Mouse (Mus musculus): ENCODE results near the gene Ttc29. TPM values are rescaled to one million over a fixed set of nuclear protein-coding genes. Genes with fewer than 3 reads are reported as not detected.

The Ttc29 gene
- polyA plus RNA-seq, 1 experiment from 2014 or later: 3.7 TPM

DNA sequence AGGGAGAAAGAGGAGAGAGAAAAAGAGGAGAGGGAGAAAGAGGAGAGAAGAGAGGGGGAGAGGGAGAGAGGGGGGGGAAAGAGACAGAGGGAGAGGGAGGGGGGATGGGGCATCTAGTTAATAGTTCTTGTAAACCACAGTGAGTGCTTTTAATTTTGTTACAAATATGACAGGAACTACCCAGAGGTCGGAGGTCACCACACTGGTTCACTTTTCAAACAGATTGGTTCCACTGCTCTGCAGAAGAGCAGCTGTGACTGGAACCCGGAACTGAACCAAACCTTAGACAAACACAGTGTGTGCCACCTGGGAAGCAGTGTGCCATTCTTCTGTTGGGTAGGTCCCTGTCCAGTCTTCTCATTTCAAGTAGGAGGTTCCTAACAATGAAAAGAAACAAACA lies 130.9 kb downstream of the Ttc29 start:
- H3K4me2 ChIP-seq (ENCODE audit: low read depth, low read length): no peak overlapping the region
- H3K36me3 ChIP-seq (ENCODE audit: control insufficient read depth, insufficient read depth, low read length): no peaks in the 10 kb centered on the region
- H3K27me3 ChIP-seq (ENCODE audit: control insufficient read depth, insufficient read depth, low read depth, low read length): no peaks in the 10 kb centered on the region
- H3K4me3 ChIP-seq (ENCODE audit: low read length): no peak overlapping the region
- no peak overlapping the region for H3K9ac ChIP-seq (ENCODE audit: low read length)
- ATAC-seq (ENCODE audit: low read depth): no peak
- no peak overlapping the region for H3K27ac ChIP-seq (ENCODE audit: low read length)
- H3K9me3 ChIP-seq (ENCODE audit: control insufficient read depth, low read length): no peaks in the 10 kb centered on the region
- 47% methylated on average over 2 of the region's 2 CpGs for WGBS
- no peaks in the 10 kb centered on the region for H3K4me1 ChIP-seq (replicated peaks; ENCODE audit: control insufficient read depth, insufficient read depth, low read length)

DNA sequence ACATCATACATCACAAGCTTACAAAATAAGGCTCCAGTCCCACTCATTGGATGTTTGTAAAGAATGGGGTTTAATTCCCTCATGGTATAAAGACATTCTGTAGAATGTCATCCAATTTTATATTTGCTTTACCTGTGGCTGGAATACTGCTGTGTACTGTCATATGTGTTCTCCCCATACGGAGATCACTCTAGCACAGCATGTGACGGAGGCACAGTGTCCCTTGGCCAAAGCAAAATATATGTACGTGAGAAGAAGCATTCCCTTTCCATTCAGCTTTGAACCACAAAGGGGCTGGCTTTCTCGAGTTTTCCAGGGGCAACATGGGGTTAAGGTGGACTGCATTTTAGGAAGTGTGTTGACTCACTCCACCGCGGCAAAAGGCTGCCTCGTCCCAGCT lies 132.6 kb downstream of the Ttc29 start:
- Histone ChIP-seq H3K4me3 (ENCODE audit: low read length) (no peak overlapping the region), H3K4me2 (ENCODE audit: low read depth, low read length) (no peak overlapping the region), H3K27me3 (ENCODE audit: control insufficient read depth, insufficient read depth, low read depth, low read length) (no peaks in the 10 kb centered on the region), H3K27ac (ENCODE audit: low read length) (no peak overlapping the region), H3K9ac (ENCODE audit: low read length) (no peak overlapping the region), H3K36me3 (ENCODE audit: control insufficient read depth, insufficient read depth, low read length) (no peaks in the 10 kb centered on the region), H3K9me3 (ENCODE audit: control insufficient read depth, low read length) (no peaks in the 10 kb centered on the region), H3K4me1 (replicated peaks; ENCODE audit: control insufficient read depth, insufficient read depth, low read length) (no peaks in the 10 kb centered on the region)
- WGBS: 38% methylated on average over 7 of the region's 7 CpGs
- ATAC-seq (ENCODE audit: low read depth): no peak

DNA sequence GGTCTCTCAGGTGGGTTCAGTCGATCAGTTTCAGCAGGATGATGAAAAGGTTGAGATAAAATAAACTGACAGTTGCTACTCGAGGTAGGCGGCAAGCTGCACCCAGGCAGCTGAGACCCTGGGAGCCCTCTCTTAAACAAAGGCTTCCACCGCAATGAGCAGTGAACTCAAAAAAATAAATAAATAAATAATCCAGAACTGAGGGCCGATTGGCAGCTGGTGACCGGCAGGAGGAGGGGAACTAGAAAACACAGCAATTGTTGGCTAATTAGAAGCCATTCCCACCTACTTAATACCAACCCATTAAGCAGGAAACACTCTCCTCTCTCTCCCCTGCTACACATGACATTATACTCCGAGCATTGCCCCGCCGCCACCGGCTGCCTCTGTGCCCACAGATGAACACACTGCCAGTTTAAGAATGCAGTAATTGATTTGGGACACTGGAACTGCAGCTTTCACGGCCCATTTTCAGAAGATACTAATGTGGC lies 133.1 kb downstream of the Ttc29 start:
- Histone ChIP-seq H3K4me3 (ENCODE audit: low read length) (no peak overlapping the region), H3K4me2 (ENCODE audit: low read depth, low read length) (no peak overlapping the region), H3K36me3 (ENCODE audit: control insufficient read depth, insufficient read depth, low read length) (no peaks in the 10 kb centered on the region), H3K27ac (ENCODE audit: low read length) (no peak overlapping the region), H3K4me1 (replicated peaks; ENCODE audit: control insufficient read depth, insufficient read depth, low read length) (no peaks in the 10 kb centered on the region), H3K9me3 (ENCODE audit: control insufficient read depth, low read length) (no peaks in the 10 kb centered on the region), H3K9ac (ENCODE audit: low read length) (no peak overlapping the region), H3K27me3 (ENCODE audit: control insufficient read depth, insufficient read depth, low read depth, low read length) (no peaks in the 10 kb centered on the region)
- no peak for ATAC-seq (ENCODE audit: low read depth)
- WGBS: 25% methylated on average over 11 of the region's 11 CpGs

DNA sequence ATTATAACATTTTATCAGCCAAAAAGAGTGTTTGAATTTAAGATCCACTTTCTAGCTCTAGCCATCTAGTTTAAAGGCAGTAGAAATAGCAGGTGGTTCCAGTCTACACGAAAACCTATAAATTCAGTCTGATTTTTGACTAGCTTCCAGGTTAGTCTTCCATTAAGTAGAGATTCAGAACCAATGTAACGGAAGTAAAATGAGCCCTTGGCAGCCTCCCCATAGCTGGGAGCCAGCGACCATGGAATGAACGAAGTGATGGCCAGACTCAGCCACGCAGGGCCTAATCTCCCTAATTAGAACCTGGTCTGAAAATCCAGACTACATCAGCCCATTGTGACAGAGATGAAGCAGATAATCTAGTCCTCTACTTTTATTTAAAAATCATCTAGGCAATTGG lies 140.8 kb downstream of the Ttc29 start:
- Histone ChIP-seq H3K9me3 (ENCODE audit: control insufficient read depth, low read length) (no peaks in the 10 kb centered on the region), H3K4me1 (replicated peaks; ENCODE audit: control insufficient read depth, insufficient read depth, low read length) (no peaks in the 10 kb centered on the region), H3K4me3 (ENCODE audit: low read length) (no peak overlapping the region), H3K27me3 (ENCODE audit: control insufficient read depth, insufficient read depth, low read depth, low read length) (no peaks in the 10 kb centered on the region), H3K4me2 (ENCODE audit: low read depth, low read length) (no peak overlapping the region), H3K9ac (ENCODE audit: low read length) (no peak overlapping the region), H3K27ac (ENCODE audit: low read length) (no peak overlapping the region), H3K36me3 (ENCODE audit: control insufficient read depth, insufficient read depth, low read length) (no peaks in the 10 kb centered on the region)
- 76% methylated on average over 5 of the region's 5 CpGs for whole genome bisulfite sequencing
- ATAC-seq (ENCODE audit: low read depth): no peak

GRCm38 (mm10) chr8:78354801-78355200 lies 141.7 kb downstream of the Ttc29 start:
- H3K27ac ChIP-seq (ENCODE audit: low read length): no peak overlapping the region
- no peak overlapping the region for H3K4me3 ChIP-seq (ENCODE audit: low read length)
- H3K9ac ChIP-seq (ENCODE audit: low read length): no peak overlapping the region
- WGBS: 82% methylated on average over 5 of the region's 5 CpGs
- H3K4me2 ChIP-seq (ENCODE audit: low read depth, low read length): no peak overlapping the region
- no peaks in the 10 kb centered on the region for H3K36me3 ChIP-seq (ENCODE audit: control insufficient read depth, insufficient read depth, low read length)
- no peaks in the 10 kb centered on the region for H3K27me3 ChIP-seq (ENCODE audit: control insufficient read depth, insufficient read depth, low read depth, low read length)
- ATAC-seq (ENCODE audit: low read depth): no peak
- no peaks in the 10 kb centered on the region for H3K4me1 ChIP-seq (replicated peaks; ENCODE audit: control insufficient read depth, insufficient read depth, low read length)
- no peaks in the 10 kb centered on the region for H3K9me3 ChIP-seq (ENCODE audit: control insufficient read depth, low read length)

GRCm38 (mm10) chr8:78390756-78391155 lies 177.7 kb downstream of the Ttc29 start:
- H3K27ac ChIP-seq (ENCODE audit: low read length): no peak overlapping the region
- no peak overlapping the region for H3K4me3 ChIP-seq (ENCODE audit: low read length)
- no peaks in the 10 kb centered on the region for H3K36me3 ChIP-seq (ENCODE audit: control insufficient read depth, insufficient read depth, low read length)
- 87% methylated on average over 7 of the region's 7 CpGs for WGBS
- no peaks in the 10 kb centered on the region for H3K4me1 ChIP-seq (replicated peaks; ENCODE audit: control insufficient read depth, insufficient read depth, low read length)
- no peak overlapping the region for H3K9ac ChIP-seq (ENCODE audit: low read length)
- no peak for ATAC-seq (ENCODE audit: low read depth)
- no peak overlapping the region for H3K4me2 ChIP-seq (ENCODE audit: low read depth, low read length)
- no peaks in the 10 kb centered on the region for H3K27me3 ChIP-seq (ENCODE audit: control insufficient read depth, insufficient read depth, low read depth, low read length)
- no peaks in the 10 kb centered on the region for H3K9me3 ChIP-seq (ENCODE audit: control insufficient read depth, low read length)

DNA sequence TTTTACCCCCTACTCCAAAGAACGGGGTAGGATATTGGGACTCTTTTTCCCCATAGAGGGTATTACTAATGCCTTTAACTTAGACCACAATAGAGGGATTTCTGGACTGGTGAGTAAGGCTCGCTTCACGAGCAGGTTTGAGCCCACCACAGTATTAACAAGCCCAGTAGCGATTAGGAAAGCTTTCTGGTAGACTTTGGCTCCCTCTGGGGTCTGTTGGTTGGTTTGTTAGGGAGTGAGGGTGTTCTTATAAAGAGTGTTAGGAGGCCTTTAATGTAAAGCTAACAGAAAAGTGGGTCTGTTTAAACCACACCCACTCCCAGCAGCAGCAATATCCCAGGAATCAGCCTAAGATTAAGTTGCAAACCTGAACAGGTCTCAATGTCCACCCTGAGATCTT lies 206.2 kb downstream of the Ttc29 start:
- H3K9me3 ChIP-seq (ENCODE audit: control insufficient read depth, low read length): no peaks in the 10 kb centered on the region
- WGBS: 17% methylated on average over 4 of the region's 4 CpGs
- peaks cover 4% of the 10 kb centered on the region; the same call in 1 of the 2 replicates for H3K4me1 ChIP-seq (replicated peaks; ENCODE audit: control insufficient read depth, insufficient read depth, low read length)
- no peak overlapping the region for H3K27ac ChIP-seq (ENCODE audit: low read length)
- H3K9ac ChIP-seq (ENCODE audit: low read length): no peak overlapping the region
- H3K27me3 ChIP-seq (ENCODE audit: control insufficient read depth, insufficient read depth, low read depth, low read length): peaks cover 18% of the 10 kb centered on the region; the same call in 1 of the 2 replicates
- no peak overlapping the region for H3K4me2 ChIP-seq (ENCODE audit: low read depth, low read length)
- no peak for ATAC-seq (ENCODE audit: low read depth)
- H3K4me3 ChIP-seq (ENCODE audit: low read length): no peak overlapping the region
- no peaks in the 10 kb centered on the region for H3K36me3 ChIP-seq (ENCODE audit: control insufficient read depth, insufficient read depth, low read length)

- Histone ChIP-seq H3K4me3 (ENCODE audit: low read length) (peak overlapping the region; percentile 28), H3K9ac (ENCODE audit: low read length) (no peak overlapping the region), H3K36me3 (ENCODE audit: control insufficient read depth, insufficient read depth, low read length) (no peaks in the 10 kb centered on the region), H3K27ac (ENCODE audit: low read length) (no peak overlapping the region), H3K4me1 (replicated peaks; ENCODE audit: control insufficient read depth, insufficient read depth, low read length) (peaks cover 4% of the 10 kb centered on the region; the same call in 1 of the 2 replicates), H3K4me2 (ENCODE audit: low read depth, low read length) (peak overlapping the region; percentile 51), H3K9me3 (ENCODE audit: control insufficient read depth, low read length) (no peaks in the 10 kb centered on the region), H3K27me3 (ENCODE audit: control insufficient read depth, insufficient read depth, low read depth, low read length) (peaks cover 23% of the 10 kb centered on the region)
- ATAC-seq (ENCODE audit: low read depth): peak; percentile 41; the same call in 1 of the 2 replicates
- 0% methylated on average over 16 of the region's 19 CpGs for WGBS
Measured at GRCm38 (mm10) chr8:78420101-78420503, 207.0 kb downstream of the Ttc29 start.

DNA sequence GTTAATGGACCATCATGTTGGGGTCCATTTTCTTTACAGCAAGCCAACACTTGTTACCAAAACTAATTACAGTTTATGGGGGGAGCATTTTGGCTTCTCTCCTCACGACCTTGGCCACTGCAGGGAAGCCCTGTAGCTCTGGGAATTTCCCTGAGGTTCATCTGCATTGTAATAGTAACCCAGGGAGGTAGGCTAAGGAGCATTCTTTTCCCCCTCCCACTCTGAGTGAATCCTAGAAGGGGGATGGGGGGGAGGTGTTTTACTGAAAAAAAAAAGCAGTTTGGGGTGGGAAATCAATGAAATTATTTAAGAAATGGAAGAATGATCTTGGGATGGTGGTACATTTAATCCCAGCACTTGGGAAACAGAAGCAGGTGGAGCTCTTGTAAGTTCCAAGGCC lies 210.8 kb downstream of the Ttc29 start:
- Histone ChIP-seq H3K9ac (ENCODE audit: low read length) (no peak overlapping the region), H3K4me3 (ENCODE audit: low read length) (no peak overlapping the region), H3K27ac (ENCODE audit: low read length) (no peak overlapping the region), H3K4me1 (replicated peaks; ENCODE audit: control insufficient read depth, insufficient read depth, low read length) (peaks cover 4% of the 10 kb centered on the region; the same call in 1 of the 2 replicates), H3K27me3 (ENCODE audit: control insufficient read depth, insufficient read depth, low read depth, low read length) (peaks cover 57% of the 10 kb centered on the region), H3K36me3 (ENCODE audit: control insufficient read depth, insufficient read depth, low read length) (no peaks in the 10 kb centered on the region), H3K4me2 (ENCODE audit: low read depth, low read length) (no peak overlapping the region), H3K9me3 (ENCODE audit: control insufficient read depth, low read length) (no peaks in the 10 kb centered on the region)
- 0% methylated on average over 1 of the region's 1 CpGs for WGBS
- ATAC-seq (ENCODE audit: low read depth): no peak

DNA sequence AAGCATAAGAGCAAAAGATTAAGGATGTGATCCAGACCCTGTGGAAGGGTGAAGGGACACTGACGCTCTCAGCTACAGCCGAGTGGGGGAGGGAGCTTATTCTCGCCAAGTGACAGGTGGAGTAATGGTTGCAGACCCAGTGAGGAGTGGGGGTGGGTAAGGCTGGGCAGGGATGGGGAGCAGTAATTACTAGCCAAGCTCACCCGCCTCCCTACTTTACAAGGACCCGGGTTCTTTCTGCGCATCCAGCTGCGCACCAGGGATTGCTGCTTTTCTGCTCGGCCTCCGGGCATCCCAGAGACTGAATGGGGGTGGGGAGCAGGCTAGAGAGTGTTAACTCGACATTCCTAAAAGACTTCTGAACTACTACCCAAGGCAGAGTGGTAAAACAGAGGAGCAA lies 213.4 kb downstream of the Ttc29 start:
- WGBS: 2% methylated on average over 10 of the region's 10 CpGs
- peaks cover 58% of the 10 kb centered on the region for H3K27me3 ChIP-seq (ENCODE audit: control insufficient read depth, insufficient read depth, low read depth, low read length)
- no peak for ATAC-seq (ENCODE audit: low read depth)
- no peaks in the 10 kb centered on the region for H3K9me3 ChIP-seq (ENCODE audit: control insufficient read depth, low read length)
- no peak overlapping the region for H3K27ac ChIP-seq (ENCODE audit: low read length)
- no peaks in the 10 kb centered on the region for H3K36me3 ChIP-seq (ENCODE audit: control insufficient read depth, insufficient read depth, low read length)
- H3K9ac ChIP-seq (ENCODE audit: low read length): no peak overlapping the region
- no peaks in the 10 kb centered on the region for H3K4me1 ChIP-seq (replicated peaks; ENCODE audit: control insufficient read depth, insufficient read depth, low read length)
- no peak overlapping the region for H3K4me2 ChIP-seq (ENCODE audit: low read depth, low read length)
- H3K4me3 ChIP-seq (ENCODE audit: low read length): no peak overlapping the region
